Mouse (Mus musculus) left cerebral cortex, adult 11 months (tissue): ENCODE data around the gene Ednrb.

Experiments
- DNase-seq: peaks from one replicate; pipeline ENCODE4 v3.0.0; 2022; ENCODE audit warnings: low spot score

Gene Ednrb

GRCm38 (mm10) chr14:103844011-103844549 is at the start of gene Ednrb:
TSS of gene Ednrb (minus strand) at chr14:103844402.
- DNase-seq, result no peak

DNA sequence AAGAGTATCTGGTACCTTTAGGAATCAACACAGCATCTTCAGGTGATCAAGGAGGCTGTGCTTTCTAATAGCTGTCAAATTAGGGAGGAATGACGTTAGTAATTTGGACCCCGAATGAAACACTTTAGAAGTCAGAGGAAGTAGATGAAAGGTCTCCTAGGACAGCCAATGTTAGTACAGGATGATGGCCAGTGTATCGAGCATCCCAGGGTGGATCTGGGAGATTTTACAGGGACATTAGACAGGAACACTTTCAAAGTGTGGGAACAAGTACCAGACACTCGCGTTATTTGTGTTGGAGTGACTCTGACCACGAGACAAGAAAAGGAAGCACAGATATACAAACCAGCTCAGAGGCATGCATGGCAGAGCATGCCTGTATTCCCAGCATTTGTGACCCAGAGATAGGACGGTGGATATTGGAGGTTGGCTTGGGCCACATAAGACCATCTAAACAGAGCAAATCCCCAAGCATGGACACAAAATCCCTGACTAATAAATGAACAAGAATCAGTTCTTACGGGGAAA is 48.3 kb upstream of the Ednrb start:
- DNase-seq, result no peak

- no peak for DNase-seq
Measured at GRCm38 (mm10) chr14:103890761-103891160, 46.6 kb upstream of the Ednrb start.

GRCm38 (mm10) chr14:103884892-103885575 is 40.8 kb upstream of the Ednrb start:
- no peak for DNase-seq

DNA sequence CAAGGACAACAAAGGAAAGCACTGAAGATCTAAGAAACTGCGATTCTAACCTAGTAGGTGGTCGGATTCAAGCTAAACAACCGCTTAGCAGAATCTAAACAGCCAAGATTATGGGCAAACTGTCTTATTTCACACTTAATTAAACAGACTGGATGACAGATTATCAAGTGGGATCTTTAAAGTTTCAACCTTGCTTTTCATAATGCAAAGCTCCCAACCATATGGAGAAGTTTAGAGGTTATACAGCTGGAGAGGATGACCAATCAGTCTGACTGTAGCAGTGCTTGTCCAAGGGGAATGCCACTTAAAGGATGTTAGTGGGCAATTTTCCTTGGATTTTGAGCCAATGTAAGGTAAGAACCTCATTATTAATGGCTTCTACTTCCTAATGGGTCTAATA is 38.7 kb upstream of the Ednrb start:
- DNase-seq, result no peak

DNA sequence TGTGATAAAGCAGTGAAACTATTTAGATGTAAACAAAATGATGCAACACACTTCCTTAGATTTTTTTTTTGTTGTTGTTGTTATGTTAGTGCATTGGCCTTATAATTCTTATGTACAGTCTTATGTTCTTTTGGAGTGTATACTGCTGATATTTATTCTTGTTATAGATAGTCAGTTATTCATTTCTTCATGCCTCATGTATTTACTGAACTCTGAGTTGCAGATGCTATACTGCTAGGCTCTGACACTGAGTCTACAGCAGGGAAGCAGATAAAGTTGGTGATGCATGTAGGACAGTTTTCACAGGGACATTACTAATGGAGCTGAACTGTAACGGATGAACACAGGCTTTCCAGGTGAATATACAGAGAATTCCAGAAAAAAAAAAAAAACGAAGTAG is 32.9 kb upstream of the Ednrb start:
- DNase-seq, result no peak

DNA sequence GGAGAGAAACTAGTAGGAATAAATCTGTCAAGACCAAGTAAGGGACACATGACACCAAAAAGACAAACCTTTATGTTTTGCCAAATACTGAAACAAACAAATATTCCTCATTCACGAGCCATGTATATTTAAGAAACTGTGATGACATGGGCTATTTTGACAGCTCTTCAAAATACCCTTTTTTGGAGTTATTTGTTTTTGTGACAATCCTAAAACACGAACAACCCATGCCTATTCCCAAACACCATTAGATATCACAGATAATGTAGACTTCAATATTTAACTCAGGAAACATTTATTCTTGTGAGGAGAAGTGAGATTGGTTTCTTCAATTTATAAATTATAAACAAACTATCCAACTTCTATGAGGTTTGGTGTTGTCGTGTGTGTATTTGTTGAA is 32.4 kb upstream of the Ednrb start:
- no peak for DNase-seq

DNA sequence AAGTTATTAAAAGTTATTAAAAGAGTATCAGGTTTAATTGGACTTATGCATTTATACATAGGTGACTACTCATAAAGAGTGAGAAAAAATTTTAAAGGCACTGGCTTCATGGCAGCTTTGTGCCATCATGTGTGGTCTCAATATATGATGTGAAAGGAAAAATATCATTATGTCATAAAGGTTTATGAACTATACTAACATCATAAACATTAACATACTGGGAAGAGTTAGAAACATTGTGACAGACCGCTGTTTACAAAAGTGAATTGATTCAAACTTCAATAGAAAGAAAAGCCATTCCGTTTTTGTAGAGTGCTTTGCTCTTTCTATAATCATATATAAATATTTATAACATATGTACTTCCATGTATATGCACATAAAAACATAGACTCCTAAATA is 22.4 kb upstream of the Ednrb start:
- no peak for DNase-seq

DNA sequence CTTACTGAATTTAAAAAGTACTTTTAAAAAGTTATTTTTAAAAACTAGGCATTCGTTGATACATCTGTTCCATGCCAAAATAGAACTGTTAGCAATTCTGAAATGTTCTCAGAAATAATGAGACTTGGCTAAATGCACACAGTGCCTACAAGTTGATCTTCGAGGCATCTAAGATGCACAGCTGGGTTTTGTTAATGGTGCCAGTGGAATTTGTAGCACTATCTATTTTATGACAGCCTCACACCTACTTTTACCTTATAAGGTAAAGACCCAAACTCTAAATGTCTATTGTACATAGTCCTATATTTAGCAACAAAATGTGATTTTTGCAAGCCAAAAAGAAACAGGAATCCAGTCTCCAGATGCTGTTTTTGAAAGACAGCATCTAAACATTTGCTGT is 21.0 kb upstream of the Ednrb start:
- DNase-seq, result no peak

GRCm38 (mm10) chr14:103850071-103850845 is 6.1 kb upstream of the Ednrb start:
- no peak for DNase-seq

- no peak for DNase-seq
Measured at GRCm38 (mm10) chr14:103845716-103846115, 1.5 kb upstream of the Ednrb start.

DNA sequence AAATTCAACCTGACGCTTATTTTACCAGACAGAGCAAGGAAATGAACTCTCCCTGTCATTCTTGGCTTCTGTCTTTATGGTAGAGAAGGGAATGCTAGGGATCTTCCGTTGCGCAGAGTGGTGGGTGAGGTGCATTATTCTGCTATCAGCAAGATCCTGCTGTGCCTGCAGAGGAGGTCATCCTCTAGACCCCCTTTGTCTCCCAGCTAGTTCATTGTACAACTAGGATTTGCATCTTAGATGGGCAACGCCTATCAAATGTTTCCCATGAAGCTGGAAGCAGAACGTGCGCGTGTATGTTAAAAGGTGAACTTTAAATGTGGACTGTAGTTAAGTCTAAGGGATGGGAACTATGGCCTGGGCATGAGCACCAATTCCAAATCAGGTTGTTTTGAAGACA is 742 bp upstream of the Ednrb start:
- DNase-seq, result no peak

DNA sequence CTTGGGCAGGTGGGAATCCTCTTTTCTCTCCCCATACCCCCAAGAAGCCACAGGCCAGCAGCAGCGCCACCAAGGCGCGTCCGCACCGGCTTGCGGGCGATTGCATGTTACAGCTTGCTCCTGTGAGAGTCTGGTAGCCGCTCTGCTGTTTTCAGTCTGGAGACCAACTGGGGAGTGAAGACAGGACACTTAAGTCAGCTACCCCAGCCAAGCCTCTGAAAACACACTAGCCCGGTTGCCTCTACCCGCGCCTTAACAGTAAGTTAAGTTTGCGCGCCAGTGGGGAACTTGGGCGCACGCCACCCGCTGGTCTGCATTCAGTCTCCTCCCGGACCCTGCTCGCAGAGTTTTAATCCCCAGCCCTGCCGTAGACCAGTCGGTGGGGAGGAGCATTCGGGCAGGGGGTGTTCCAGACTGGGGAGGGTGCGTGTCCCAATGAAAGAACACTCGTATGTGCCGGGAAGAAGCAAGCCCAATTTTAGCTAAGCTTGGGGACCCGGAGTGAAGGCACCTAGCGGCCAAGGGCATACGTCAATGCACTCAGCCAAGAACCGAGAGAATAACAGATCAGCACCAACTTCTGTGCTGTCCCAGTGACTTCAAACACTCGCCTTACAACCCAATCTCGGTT is 716 bp downstream of the Ednrb start:
- DNase-seq, result no peak

GRCm38 (mm10) chr14:103842896-103843295 is 1.3 kb downstream of the Ednrb start:
- no peak for DNase-seq

DNA sequence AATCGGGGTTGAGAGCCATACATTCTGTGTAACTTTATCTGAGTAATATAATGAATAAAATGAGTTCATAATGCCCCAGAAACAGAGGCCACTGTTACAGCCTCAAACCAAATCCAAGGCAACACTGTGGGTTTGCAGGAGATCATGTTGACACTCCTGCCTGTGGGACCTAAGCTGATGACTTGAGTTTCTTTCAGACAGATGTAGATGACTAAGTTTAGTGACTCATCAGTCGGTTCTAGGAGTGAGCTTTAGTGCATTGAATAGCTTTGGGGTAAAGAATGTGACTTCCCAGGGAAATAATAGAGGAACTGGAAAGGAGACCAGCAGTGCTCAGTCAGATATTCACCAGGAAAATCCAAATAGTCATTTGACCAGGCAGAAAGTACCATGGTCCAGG is 3.8 kb downstream of the Ednrb start:
- no peak for DNase-seq

- DNase-seq, result no peak
Measured at GRCm38 (mm10) chr14:103838887-103839286, 5.3 kb downstream of the Ednrb start.

DNA sequence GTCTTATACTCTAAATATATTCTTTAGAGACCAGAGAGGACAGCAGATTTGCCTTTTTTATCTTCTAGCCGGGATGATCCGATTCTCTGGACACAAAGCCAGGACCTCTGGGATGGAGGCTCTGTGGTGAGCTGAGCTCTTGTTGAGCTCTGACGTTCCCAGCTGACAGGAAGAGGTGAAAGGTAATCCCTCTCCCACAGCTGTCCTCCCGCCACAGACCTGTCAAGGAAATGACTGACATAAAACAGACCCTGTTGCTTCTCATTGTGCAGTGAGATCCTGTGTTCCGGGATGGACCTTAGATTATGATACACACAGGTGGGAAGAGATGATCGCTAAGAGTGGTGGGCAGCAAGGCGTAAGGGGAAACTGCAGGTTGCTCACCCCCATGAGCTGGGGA is 9.6 kb downstream of the Ednrb start:
- no peak for DNase-seq

DNA sequence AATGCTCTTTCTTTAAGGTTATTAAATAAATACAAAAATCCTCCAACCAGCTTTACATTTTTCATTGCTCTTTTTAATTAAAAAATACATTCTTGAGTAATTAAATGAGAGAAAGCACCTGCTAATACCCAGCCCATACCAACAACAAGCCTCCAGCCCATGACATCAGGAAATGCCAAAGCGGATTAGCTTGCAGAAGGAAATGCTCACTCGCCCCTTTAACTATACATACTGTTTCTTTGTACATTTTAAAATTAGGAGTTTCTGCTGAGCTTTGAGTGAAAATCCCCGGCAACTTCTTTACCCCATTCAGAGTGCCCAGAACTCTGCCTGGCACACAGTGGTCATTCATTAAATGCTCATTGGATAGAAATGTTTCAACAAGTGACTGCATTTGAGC is 10.1 kb downstream of the Ednrb start:
- no peak for DNase-seq

DNA sequence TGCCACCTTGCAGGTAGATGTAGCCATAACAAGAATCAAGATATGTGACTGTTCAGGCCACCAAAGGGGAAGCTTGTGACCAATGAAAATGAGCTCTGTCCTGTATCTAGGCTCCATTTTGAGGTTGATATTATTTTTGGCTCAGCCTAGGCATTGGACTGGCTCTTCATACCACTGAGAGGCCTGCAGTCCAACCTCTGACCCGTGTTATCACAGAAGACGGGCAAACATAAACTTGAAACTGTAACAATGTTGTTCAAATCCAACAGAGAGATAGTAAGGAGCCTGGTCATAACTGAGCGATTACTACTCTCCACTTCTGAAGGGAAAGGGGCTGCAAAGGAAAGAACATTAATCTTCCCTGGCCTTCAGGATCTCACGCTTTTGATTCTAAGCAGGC is 11.7 kb downstream of the Ednrb start:
- DNase-seq, result no peak

DNA sequence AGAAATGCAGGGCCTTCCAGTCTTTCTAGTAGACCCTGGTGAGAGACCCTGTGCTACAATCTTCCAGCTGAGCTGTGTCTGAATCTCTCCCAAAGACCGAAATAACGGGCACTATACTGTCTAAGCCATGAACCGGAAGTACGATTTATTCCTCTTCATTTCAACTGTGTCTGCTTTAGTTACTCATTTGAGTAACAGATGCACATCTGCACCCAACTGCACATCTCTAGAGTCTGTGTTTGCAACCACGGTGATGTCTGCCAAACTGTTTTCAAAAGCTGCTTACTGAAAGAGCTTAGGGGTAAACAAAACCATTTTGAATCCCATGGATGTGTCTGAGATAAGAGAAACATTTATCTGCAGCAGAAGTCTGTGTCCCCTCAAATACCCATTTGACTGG is 13.2 kb downstream of the Ednrb start:
- DNase-seq, result no peak

DNA sequence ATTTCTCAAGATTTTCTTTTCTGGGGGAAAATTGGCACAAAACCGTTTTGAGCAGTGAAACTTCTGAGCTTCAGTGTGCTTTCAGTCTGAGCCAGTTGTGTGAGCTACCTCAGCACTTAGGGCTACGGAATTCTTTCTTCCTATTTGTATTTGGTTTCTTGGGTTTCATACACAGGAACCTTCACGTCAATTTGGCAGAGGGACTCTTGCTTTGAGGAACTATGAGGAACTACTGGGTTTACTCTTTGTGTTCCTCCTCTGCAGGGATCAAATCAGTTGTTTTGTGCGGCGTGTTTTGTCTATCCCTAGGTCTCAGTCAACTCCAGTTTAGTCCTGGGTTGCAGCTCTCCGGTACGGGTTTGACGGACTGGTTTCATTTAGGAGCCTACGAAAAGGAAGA is 17.9 kb downstream of the Ednrb start:
- DNase-seq, result no peak

DNA sequence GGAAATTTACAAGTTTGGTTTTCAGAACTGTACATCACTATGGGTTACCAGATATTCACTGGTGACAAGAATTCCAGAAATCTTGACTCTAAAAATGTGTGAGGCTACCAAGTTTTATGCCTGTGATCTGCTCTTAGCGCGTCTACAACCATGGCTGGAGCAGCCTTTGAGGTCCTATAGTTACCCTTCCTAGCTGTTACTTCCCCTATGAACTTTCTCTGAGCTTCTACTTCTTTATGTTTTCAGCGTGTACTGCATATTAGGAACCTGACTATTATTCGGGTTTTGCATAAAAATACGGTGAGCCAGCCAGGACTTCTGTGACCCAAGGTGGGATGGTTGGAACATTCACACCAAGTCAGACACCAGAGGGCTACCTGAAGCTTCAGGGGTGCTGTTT is 18.3 kb downstream of the Ednrb start:
- DNase-seq, result no peak

GRCm38 (mm10) chr14:103823501-103823900 is 20.7 kb downstream of the Ednrb start:
- no peak for DNase-seq
